Mouse (Mus musculus): ENCODE data around the gene Wasf3. TPM values are rescaled to one million over a fixed set of nuclear protein-coding genes. Genes with fewer than 3 reads are reported as not detected.

Gene Wasf3
- polyA plus RNA-seq, 1 experiment, result 5.3 TPM

DNA sequence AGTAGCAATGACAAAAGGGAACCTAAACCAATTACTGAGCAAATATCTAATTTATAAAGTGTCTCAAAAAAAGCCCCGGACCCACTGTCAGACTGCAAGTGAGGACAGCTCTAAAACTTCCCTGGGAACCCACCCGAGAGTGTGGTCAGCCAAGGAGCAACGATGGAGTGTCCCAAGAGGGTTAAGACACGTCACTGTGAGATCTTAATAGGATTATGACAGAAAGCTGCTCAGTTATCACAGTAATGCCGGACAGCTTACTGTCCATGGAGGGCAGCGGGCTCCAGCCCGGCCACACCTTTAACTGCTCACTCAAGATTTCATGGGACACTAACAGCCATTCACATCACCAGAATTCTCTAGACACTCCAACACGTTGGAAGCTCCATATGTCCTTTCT lies 4.7 kb upstream of the Wasf3 start:
- H3K4me1 ChIP-seq (ENCODE audit: control insufficient read depth, insufficient read depth, low read length), result peaks cover 3% of the 10 kb centered on the region; the same call in 1 of the 2 replicates
- no peak for TF ChIP-seq CTCF (IDR thresholded peaks at IDR 0.05; ENCODE audit: control insufficient read depth, insufficient read depth, insufficient replicate concordance, low read depth, low read length)
- no peak for TF ChIP-seq POLR2A (IDR thresholded peaks at IDR 0.05; ENCODE audit: control insufficient read depth, low read depth, low read length)
- H3K4me3 ChIP-seq (ENCODE audit: control insufficient read depth, low read depth, low read length), result no peak overlapping the region
- no peak overlapping the region for H3K27ac ChIP-seq (ENCODE audit: control insufficient read depth, insufficient read depth, low read depth, low read length)
- H3K27me3 ChIP-seq (ENCODE audit: control insufficient read depth, insufficient read depth, low read length), result no peaks in the 10 kb centered on the region
- no peaks in the 10 kb centered on the region for H3K36me3 ChIP-seq (ENCODE audit: control insufficient read depth, insufficient read depth, low read length)

DNA sequence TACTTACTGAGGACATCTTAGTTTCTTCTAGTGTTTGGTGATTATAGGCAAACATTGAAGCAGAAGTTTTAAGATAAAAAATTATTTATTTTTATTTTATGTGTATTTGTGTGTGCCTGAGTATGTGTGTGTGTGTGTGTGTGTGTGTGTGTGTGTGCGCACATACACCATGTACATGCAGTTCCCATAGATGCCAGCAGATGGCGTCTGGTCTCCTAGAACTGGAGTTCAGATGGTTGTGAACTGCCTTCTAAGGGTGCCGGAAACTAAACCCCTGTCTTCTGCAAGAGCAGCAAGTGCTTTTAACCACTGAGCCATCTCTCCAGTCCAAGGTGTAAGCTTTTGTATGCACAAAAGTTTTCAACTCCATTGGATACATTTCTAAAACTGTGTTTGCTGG lies 2.5 kb upstream of the Wasf3 start:
- Histone ChIP-seq H3K36me3 (ENCODE audit: control insufficient read depth, insufficient read depth, low read length) (no peaks in the 10 kb centered on the region), H3K4me1 (ENCODE audit: control insufficient read depth, insufficient read depth, low read length) (peaks cover 2% of the 10 kb centered on the region), H3K27ac (ENCODE audit: control insufficient read depth, insufficient read depth, low read depth, low read length) (no peak overlapping the region), H3K27me3 (ENCODE audit: control insufficient read depth, insufficient read depth, low read length) (no peaks in the 10 kb centered on the region), H3K4me3 (ENCODE audit: control insufficient read depth, low read depth, low read length) (no peak overlapping the region)
- TF ChIP-seq CTCF (IDR thresholded peaks at IDR 0.05; ENCODE audit: control insufficient read depth, insufficient read depth, insufficient replicate concordance, low read depth, low read length) (peak; percentile 32; the same call in 1 of the 2 replicates), POLR2A (IDR thresholded peaks at IDR 0.05; ENCODE audit: control insufficient read depth, low read depth, low read length) (no peak)

DNA sequence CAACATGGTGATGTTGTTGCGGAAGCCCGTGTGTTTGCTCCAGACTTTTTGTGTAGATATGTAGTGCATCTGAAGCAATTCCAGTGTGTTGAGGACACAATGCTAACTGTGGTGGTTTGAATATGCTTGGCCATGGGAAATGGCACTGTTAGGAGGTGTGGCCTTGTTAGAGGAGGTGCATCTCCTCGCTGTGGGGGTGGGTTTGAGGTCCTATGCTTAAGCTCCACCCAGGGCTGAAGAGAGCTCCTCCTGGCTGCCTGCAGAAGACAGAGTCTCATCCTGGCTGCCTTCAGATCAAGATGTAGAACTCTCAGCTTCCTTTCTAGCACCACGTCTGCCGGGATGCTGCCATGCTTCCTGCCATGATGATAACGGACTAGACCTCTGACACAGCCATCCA lies 1.4 kb upstream of the Wasf3 start:
- no peak overlapping the region for H3K4me3 ChIP-seq (ENCODE audit: control insufficient read depth, low read depth, low read length)
- H3K4me1 ChIP-seq (ENCODE audit: control insufficient read depth, insufficient read depth, low read length), result peaks cover 2% of the 10 kb centered on the region
- H3K27ac ChIP-seq (ENCODE audit: control insufficient read depth, insufficient read depth, low read depth, low read length), result no peak overlapping the region
- H3K36me3 ChIP-seq (ENCODE audit: control insufficient read depth, insufficient read depth, low read length), result no peaks in the 10 kb centered on the region
- no peak for TF ChIP-seq POLR2A (IDR thresholded peaks at IDR 0.05; ENCODE audit: control insufficient read depth, low read depth, low read length)
- TF ChIP-seq CTCF (IDR thresholded peaks at IDR 0.05; ENCODE audit: control insufficient read depth, insufficient read depth, insufficient replicate concordance, low read depth, low read length), result no peak
- H3K27me3 ChIP-seq (ENCODE audit: control insufficient read depth, insufficient read depth, low read length), result no peaks in the 10 kb centered on the region

DNA sequence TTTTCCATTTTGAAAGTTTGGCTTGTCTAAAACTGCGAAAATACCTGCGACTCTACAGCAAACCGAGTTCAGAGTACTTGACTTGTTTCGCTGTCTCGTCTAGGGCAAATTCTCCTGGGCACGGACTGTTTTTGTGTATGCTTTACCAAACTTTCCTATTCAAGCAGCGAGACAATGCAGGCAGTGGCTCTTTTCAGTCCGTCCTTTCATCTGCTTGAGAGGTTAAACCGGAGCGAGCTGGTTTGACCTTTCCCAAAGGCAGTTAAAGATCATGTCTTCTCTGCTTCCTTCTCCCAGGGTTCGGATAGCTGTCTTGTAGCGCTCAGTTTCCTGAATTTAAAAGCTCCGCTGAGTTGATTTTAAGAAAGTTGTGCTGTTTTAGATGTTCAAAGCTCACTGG lies 1.2 kb downstream of the Wasf3 start:
- peaks cover 2% of the 10 kb centered on the region for H3K4me1 ChIP-seq (ENCODE audit: control insufficient read depth, insufficient read depth, low read length)
- H3K27ac ChIP-seq (ENCODE audit: control insufficient read depth, insufficient read depth, low read depth, low read length), result no peak overlapping the region
- TF ChIP-seq POLR2A (IDR thresholded peaks at IDR 0.05; ENCODE audit: control insufficient read depth, low read depth, low read length), result no peak
- TF ChIP-seq CTCF (IDR thresholded peaks at IDR 0.05; ENCODE audit: control insufficient read depth, insufficient read depth, insufficient replicate concordance, low read depth, low read length), result no peak
- no peaks in the 10 kb centered on the region for H3K27me3 ChIP-seq (ENCODE audit: control insufficient read depth, insufficient read depth, low read length)
- no peaks in the 10 kb centered on the region for H3K36me3 ChIP-seq (ENCODE audit: control insufficient read depth, insufficient read depth, low read length)
- H3K4me3 ChIP-seq (ENCODE audit: control insufficient read depth, low read depth, low read length), result no peak overlapping the region

DNA sequence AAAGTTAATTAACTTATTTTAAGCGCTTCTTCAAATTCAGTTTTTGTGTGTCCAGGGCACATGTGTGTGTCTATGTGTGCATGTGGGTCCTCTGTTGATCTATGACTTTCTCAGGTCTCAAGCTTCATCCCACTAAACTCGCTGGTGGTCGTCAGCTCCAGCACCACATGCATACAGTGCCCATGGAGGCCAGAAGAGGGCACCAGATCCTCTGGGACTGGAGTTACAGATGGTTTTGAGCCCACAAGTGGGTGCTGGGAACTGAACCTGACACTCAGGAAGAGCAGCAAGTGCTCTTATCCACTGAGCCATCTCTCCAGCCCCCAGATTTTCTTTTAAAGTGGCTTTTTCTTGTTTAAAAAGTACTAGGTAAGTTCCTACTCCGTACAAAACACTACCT lies 2.1 kb downstream of the Wasf3 start:
- Histone ChIP-seq H3K4me1 (ENCODE audit: control insufficient read depth, insufficient read depth, low read length) (peaks cover 2% of the 10 kb centered on the region), H3K4me3 (ENCODE audit: control insufficient read depth, low read depth, low read length) (no peak overlapping the region), H3K36me3 (ENCODE audit: control insufficient read depth, insufficient read depth, low read length) (no peaks in the 10 kb centered on the region), H3K27me3 (ENCODE audit: control insufficient read depth, insufficient read depth, low read length) (no peaks in the 10 kb centered on the region), H3K27ac (ENCODE audit: control insufficient read depth, insufficient read depth, low read depth, low read length) (no peak overlapping the region)
- TF ChIP-seq CTCF (IDR thresholded peaks at IDR 0.05; ENCODE audit: control insufficient read depth, insufficient read depth, insufficient replicate concordance, low read depth, low read length), result no peak
- TF ChIP-seq POLR2A (IDR thresholded peaks at IDR 0.05; ENCODE audit: control insufficient read depth, low read depth, low read length), result no peak

DNA sequence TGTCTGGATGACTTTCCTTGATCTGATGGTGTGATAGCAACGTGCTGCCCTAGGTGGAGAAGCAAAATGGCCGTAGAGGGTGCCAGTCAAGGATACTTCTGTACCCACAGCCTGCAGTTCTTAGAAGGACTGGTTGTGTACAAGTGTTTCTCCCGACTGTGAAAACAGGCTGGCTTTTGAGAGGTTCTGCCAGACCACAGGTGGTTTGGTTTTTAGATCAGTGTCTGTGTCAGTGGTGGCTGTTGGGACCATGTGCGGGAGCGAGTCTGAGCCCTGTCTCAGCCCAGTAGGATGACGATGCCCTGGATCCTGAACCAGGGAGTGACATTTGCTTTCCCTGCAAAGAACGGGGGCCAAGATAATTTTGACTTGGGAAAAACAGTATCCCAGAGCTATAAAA lies 9.8 kb downstream of the Wasf3 start:
- H3K4me1 ChIP-seq (ENCODE audit: control insufficient read depth, insufficient read depth, low read length), result no peaks in the 10 kb centered on the region
- no peak for TF ChIP-seq POLR2A (IDR thresholded peaks at IDR 0.05; ENCODE audit: control insufficient read depth, low read depth, low read length)
- TF ChIP-seq CTCF (IDR thresholded peaks at IDR 0.05; ENCODE audit: control insufficient read depth, insufficient read depth, insufficient replicate concordance, low read depth, low read length), result no peak
- no peaks in the 10 kb centered on the region for H3K27me3 ChIP-seq (ENCODE audit: control insufficient read depth, insufficient read depth, low read length)
- no peak overlapping the region for H3K27ac ChIP-seq (ENCODE audit: control insufficient read depth, insufficient read depth, low read depth, low read length)
- H3K4me3 ChIP-seq (ENCODE audit: control insufficient read depth, low read depth, low read length), result no peak overlapping the region
- H3K36me3 ChIP-seq (ENCODE audit: control insufficient read depth, insufficient read depth, low read length), result no peaks in the 10 kb centered on the region

DNA sequence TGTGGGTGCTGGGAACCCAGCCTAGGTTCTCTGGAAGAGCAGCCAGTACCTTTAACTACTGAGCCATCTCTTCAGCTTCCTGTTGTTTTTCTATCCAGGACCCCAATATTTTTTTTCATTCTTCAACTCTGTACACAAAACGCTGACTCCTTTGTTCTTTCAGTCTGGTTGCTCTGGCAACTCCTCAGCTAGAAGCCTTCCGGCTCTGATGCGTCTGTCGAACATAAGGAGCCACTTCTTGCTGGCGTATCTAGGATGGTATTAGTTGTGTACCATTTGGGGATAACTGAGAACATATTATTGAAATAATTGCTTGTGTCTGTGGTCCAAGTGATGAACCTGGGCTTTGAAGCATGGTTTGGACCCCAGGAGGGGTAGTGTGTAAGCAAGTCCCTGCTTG lies 12.5 kb downstream of the Wasf3 start:
- H3K27ac ChIP-seq (ENCODE audit: control insufficient read depth, insufficient read depth, low read depth, low read length), result no peak overlapping the region
- no peaks in the 10 kb centered on the region for H3K4me1 ChIP-seq (ENCODE audit: control insufficient read depth, insufficient read depth, low read length)
- no peaks in the 10 kb centered on the region for H3K36me3 ChIP-seq (ENCODE audit: control insufficient read depth, insufficient read depth, low read length)
- TF ChIP-seq CTCF (IDR thresholded peaks at IDR 0.05; ENCODE audit: control insufficient read depth, insufficient read depth, insufficient replicate concordance, low read depth, low read length) (no peak), POLR2A (IDR thresholded peaks at IDR 0.05; ENCODE audit: control insufficient read depth, low read depth, low read length) (no peak)
- H3K27me3 ChIP-seq (ENCODE audit: control insufficient read depth, insufficient read depth, low read length), result no peaks in the 10 kb centered on the region
- no peak overlapping the region for H3K4me3 ChIP-seq (ENCODE audit: control insufficient read depth, low read depth, low read length)
